Mouse (Mus musculus): ENCODE results near the gene Mcf2. TPM values are rescaled to one million over a fixed set of nuclear protein-coding genes. Genes with fewer than 3 reads are reported as not detected.

The Mcf2 gene
- total RNA-seq (2018; cell fraction: chromatin; rRNA removed), result not detected
- under 1 TPM in 1 of 26 experiments, not detected in 25; 0.04 TPM for total RNA-seq (2018; cell fraction: cytosol; rRNA removed)
- total RNA-seq (2018; cell fraction: nucleus; rRNA removed), result not detected
- polyA plus RNA-seq (2018), result not detected in 3 replicates

DNA sequence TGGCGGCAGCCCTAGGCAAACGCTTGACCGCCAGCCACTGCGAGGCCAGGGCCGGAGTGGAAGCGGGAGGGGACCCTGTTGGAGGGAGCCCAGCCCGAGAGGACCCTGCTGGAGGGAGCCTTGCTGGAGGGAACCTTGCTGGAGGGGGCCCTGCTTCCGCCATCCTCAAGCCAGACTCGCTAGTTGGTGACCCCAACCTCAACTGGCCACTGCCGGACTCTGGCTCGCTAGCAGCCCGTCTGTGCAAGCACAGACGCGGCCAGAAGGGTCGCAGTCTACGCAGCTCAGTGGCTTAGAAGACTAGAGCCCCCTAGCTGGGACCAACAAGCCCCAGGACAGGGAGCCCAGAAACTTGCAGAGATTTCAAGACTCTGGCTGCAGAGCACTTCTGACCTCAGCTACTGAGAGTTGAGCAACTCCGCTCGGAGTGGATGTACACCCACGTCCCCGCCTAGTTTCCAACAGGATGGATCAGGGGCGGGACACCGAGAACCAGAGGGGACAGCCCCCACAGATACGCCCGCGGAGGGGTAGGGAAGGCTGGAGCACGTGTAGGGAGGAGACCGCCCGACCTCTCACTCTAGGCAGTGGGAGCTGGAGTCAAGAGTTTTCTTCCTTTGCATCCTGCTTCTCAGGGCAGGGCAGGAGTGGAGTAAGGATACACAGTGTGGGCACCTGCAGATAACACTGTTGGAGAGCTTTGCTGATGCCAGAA is at the start of gene Mcf2:
Mcf2 (minus strand) TSS at position 346 of the 715 bp plus-strand sequence.
- Histone ChIP-seq H3K27ac (no peak within 1 kb of the TSS), H3K79me2 (ENCODE audit: inconsistent target) (no peaks in the 10 kb centered on the region), H3K36me3 (ENCODE audit: inconsistent target) (no peaks in the 10 kb centered on the region), H3K4me3 (ENCODE audit: inconsistent target) (no peak within 1 kb of the TSS)
- WGBS (ENCODE audit: missing documents), result 15% methylated on average over 22 of the region's 28 CpGs

DNA sequence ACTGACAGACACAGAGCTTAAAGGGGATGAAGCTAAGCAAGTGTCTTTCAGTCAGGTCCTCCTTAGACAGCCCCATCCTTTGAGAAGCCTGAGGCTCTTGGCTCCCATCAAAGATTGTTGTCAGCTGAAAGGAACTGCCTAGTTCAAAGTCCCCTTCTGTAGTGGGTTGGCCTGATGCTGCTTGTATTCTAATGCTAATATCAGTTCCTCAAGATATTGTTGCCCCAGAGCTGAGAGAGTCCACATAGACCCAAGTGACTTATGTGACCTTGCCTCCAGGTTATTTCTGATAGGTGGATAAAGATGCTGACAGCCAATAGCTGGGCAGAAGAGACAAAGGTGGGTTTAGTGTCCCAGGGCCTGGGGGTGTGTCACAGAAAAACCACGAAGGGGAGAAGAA is 8.8 kb upstream of the Mcf2 start:
- WGBS (ENCODE audit: missing documents), result 57% methylated on average over 1 of the region's 1 CpGs
- H3K79me2 ChIP-seq (ENCODE audit: inconsistent target), result no peaks in the 10 kb centered on the region
- H3K27ac ChIP-seq, result no peak overlapping the region
- H3K36me3 ChIP-seq (ENCODE audit: inconsistent target), result no peaks in the 10 kb centered on the region
- no peak overlapping the region for H3K4me3 ChIP-seq (ENCODE audit: inconsistent target)

DNA sequence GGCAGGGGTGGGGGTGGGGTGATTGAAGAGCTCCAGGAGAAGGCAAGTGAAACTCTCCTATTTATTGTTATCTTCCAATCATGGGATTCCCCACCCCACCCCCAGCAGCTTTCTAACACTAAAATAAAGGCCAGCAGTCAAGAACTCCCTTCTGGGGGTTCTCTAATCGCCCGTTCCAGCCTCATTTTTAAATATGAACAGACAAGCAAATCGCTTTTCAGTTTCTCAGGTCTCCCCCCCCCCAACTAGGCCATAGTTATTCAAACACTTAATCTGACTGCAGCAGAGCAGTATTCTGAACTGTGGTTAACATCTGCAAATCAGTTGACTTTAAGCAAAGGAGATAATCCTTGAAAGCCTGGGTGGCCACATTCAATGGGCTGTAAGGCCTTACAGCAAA is 3.7 kb upstream of the Mcf2 start:
- 81% methylated on average over 3 of the region's 3 CpGs for WGBS (ENCODE audit: missing documents)
- Histone ChIP-seq H3K4me3 (ENCODE audit: inconsistent target) (no peak overlapping the region), H3K36me3 (ENCODE audit: inconsistent target) (no peaks in the 10 kb centered on the region), H3K27ac (no peak overlapping the region), H3K79me2 (ENCODE audit: inconsistent target) (no peaks in the 10 kb centered on the region)

DNA sequence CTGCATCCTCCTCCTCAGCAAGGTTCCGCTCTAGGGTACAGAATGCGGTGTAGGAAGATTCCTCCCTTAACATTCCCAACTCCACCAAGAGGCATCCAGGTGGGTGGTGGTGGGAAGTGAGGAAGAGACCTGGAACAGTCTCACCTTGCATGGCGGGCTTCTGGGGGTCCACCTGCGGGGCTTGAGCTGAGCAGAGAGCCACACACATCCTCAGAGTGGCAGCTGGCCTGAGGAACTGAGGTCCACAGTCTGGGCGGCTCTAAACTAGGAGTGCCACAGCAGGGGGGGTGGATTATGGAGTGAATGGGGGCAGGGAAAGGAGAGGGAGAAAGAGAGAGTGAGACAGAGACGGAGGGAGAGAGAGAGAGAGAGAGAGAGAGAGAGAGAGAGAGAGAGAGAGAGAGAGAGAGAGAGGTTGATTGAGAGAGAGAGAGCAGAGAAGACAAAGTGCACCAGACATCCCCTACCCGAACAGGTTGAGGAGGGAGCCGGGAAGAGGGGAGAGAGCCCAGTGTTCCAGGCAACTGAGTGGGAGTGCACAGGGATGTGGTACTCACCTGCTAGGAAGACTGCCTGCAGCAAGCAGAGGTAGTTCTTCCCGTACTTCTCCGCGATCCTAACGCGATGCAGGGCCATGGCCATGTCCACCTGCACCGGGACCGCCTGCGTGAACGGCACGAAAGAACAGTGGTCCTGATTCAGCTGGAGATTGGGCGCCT is 705 bp downstream of the Mcf2 start:
- 15% methylated on average over 17 of the region's 19 CpGs for WGBS (ENCODE audit: missing documents)
- no peaks in the 10 kb centered on the region for H3K36me3 ChIP-seq (ENCODE audit: inconsistent target)
- no peak overlapping the region for H3K4me3 ChIP-seq (ENCODE audit: inconsistent target)
- no peaks in the 10 kb centered on the region for H3K79me2 ChIP-seq (ENCODE audit: inconsistent target)
- H3K27ac ChIP-seq, result no peak overlapping the region

DNA sequence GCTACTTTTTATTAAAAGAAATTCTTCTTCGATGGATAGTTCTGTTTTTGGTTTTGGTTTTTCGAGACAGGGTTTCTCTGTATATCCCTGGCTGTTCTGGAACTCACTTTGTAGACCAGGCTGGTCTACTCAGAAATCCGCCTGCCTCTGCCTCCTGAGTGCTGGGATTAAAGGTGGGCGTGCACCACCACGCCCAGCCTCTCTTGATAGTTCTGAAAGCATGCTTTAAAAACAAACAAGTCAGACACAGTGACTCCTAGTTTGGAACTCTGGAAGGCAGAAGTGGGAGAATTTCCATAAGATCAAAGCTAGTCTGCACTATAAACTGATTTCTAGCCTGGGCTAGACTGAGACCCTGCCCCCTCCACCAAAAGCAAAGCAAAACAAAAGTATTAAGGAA is 8.8 kb downstream of the Mcf2 start:
- H3K4me3 ChIP-seq (ENCODE audit: inconsistent target), result no peak overlapping the region
- no peaks in the 10 kb centered on the region for H3K36me3 ChIP-seq (ENCODE audit: inconsistent target)
- no peak overlapping the region for H3K27ac ChIP-seq
- no peaks in the 10 kb centered on the region for H3K79me2 ChIP-seq (ENCODE audit: inconsistent target)
- 88% methylated on average over 5 of the region's 5 CpGs for WGBS (ENCODE audit: missing documents)

DNA sequence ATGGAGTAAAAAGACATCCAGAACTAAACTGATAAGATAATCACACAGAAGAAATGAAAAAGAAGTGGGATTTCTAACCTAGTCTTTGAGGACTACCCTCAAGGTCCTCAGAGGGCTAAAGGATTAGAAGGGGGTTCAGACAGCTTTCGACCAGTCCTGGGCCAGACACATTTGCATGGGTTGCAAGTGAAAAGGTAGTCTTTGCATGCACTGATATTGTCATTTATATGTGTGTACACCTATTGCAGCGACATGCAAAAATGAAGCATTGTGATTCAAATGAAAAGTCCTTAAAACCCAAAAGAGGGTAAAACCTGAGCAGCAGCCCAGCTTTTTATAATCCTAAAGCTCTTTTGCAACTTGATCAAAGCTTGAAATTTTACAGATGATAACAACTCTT is 9.4 kb downstream of the Mcf2 start:
- H3K4me3 ChIP-seq (ENCODE audit: inconsistent target), result no peak overlapping the region
- 100% methylated on average over 2 of the region's 2 CpGs for WGBS (ENCODE audit: missing documents)
- no peaks in the 10 kb centered on the region for H3K36me3 ChIP-seq (ENCODE audit: inconsistent target)
- H3K79me2 ChIP-seq (ENCODE audit: inconsistent target), result no peaks in the 10 kb centered on the region
- no peak overlapping the region for H3K27ac ChIP-seq

DNA sequence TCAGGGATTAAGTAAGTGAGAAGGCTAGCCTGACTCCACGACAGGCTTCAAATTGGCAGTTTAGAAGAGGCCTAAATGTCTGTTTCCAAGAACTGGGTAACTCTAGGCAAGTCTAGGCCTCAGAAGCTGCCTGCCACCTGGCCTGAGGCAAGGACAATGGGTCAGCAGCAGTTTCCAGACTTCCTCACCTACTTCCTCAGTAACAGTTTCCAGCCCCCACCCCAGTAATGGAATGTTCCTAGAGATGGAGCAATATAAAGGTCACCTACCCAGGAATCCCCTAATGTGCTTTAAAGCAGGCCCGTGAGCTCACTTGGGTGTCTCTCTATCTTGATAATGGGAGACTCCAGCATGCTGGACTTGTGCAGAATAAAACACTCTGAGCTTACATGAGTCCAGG is 10.1 kb downstream of the Mcf2 start:
- WGBS (ENCODE audit: missing documents), result 79% methylated on average over 2 of the region's 2 CpGs
- H3K36me3 ChIP-seq (ENCODE audit: inconsistent target), result no peaks in the 10 kb centered on the region
- H3K79me2 ChIP-seq (ENCODE audit: inconsistent target), result no peaks in the 10 kb centered on the region
- no peak overlapping the region for H3K4me3 ChIP-seq (ENCODE audit: inconsistent target)
- H3K27ac ChIP-seq, result no peak overlapping the region

DNA sequence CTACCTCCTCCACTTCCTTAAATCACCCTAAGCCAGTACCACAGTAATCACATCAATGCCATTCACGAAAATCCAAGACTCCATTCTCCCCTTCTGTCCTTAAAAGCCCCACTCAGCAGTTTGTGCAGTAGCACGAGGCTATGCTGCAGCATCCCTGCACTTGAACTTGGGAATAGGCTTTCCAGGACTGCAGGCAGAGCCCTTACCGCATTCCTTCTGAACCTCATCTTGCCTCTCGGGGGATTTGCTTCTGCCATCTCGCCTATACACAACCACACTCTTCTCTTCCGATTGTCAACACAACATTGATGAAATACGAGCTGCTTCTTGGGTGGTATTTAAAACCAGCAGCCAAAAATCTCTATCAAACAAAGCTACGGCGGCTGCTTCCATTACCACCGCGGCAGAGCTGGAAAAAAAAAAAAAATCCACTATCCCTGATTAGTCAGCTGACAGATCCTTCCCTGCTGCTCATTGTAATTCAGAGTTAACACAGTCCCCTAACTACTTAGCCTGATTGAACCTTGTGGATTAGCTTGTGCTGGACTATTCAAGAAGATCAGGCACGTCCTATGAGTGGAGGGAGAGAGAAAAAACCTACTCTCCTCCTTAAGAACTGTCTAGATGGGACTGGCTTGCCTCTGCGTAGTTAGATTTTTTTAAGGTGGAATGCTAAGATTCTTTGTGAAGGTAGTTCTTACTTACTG is 31.5 kb downstream of the Mcf2 start:
- Histone ChIP-seq H3K27ac (no peak overlapping the region), H3K79me2 (ENCODE audit: inconsistent target) (no peaks in the 10 kb centered on the region), H3K36me3 (ENCODE audit: inconsistent target) (no peaks in the 10 kb centered on the region), H3K4me3 (ENCODE audit: inconsistent target) (no peak overlapping the region)
- WGBS (ENCODE audit: missing documents), result 45% methylated on average over 13 of the region's 13 CpGs

DNA sequence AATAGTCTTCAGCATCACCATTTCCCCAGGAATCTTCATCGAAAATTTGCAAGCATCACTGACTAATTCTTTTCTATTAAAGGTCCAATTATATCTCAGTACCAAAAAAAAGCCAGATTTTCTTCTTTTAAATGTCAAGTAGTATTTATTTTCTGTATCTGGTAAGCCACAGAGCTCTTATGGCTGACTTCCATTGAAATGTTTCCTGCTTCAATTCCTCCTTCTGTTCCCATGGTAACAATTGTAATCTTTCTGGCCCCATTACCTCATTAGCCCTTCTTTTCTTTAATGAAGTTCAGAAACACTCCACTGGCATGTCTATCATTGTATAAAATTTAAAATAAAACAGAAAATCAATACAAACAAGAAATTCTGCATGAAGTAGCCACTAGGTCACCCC is 103.5 kb downstream of the Mcf2 start:
- Histone ChIP-seq H3K36me3 (ENCODE audit: inconsistent target) (no peaks in the 10 kb centered on the region), H3K79me2 (ENCODE audit: inconsistent target) (no peaks in the 10 kb centered on the region), H3K27ac (no peak overlapping the region), H3K4me3 (ENCODE audit: inconsistent target) (no peak overlapping the region)
- WGBS (ENCODE audit: missing documents), result 92% methylated on average over 1 of the region's 1 CpGs

DNA sequence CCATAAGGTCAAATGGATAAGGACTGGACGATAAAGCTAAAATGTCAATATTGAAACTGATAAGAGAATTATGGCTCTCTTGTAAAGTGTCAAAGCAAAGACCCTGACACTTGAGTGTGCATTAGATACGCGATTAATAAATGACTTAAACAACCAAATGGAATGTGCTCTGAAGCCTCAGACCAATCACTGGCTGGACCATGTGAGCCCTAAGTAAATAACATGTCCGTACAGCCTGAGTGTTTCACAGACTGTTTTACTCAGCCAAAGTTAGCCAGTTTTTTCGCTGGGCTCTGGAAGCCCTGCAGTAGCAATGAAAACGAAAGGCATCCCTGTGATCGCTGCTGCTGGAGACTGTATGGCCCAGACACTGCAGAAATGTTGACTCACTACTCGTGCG is 123.7 kb downstream of the Mcf2 start:
- H3K79me2 ChIP-seq (ENCODE audit: inconsistent target), result no peaks in the 10 kb centered on the region
- 97% methylated on average over 9 of the region's 9 CpGs for WGBS (ENCODE audit: missing documents)
- H3K4me3 ChIP-seq (ENCODE audit: inconsistent target), result no peak overlapping the region
- no peak overlapping the region for H3K27ac ChIP-seq
- no peaks in the 10 kb centered on the region for H3K36me3 ChIP-seq (ENCODE audit: inconsistent target)

DNA sequence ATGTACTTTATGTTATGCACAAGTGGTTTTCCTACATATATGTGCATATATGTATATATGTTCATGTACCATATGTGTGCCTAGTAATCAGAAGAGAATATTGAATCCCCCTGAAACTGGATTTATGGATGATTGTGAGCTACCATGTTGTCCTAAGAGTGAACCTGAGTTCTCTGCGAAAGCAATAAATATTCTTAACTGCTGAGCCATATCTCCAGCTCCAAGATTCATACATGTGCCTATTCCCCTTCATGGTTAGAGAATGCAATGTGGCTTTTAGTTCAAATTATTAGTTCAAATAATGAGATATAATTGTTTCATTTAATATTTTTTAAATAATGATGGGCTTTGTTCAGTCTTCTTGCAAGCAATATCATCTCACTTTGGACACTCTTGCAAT is 124.1 kb downstream of the Mcf2 start:
- Histone ChIP-seq H3K79me2 (ENCODE audit: inconsistent target) (no peaks in the 10 kb centered on the region), H3K27ac (no peak overlapping the region), H3K36me3 (ENCODE audit: inconsistent target) (no peaks in the 10 kb centered on the region), H3K4me3 (ENCODE audit: inconsistent target) (no peak overlapping the region)
- 86% methylated on average over 1 of the region's 1 CpGs for WGBS (ENCODE audit: missing documents)

DNA sequence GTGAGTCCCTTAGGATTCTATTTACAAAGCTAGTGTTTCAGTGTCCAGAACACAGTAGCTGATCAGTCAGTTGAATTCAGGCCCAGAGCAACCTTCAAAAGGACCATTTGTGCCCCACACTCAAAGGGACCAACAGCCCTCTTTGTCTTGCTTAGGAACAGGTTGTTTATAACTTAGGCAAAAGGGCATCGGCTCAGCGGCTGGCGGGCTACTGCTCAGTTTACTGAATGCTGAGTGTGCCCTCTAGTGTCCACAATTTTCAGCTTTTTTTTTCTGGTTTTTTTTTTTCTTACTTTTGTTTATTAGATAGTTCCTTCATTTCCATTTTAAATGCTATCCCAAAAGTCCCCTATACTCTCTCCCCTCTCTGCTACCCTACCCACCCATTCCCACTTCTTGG is 152.2 kb downstream of the Mcf2 start:
- H3K4me3 ChIP-seq (ENCODE audit: inconsistent target), result no peak overlapping the region
- no peak overlapping the region for H3K27ac ChIP-seq
- H3K36me3 ChIP-seq (ENCODE audit: inconsistent target), result no peaks in the 10 kb centered on the region
- no peaks in the 10 kb centered on the region for H3K79me2 ChIP-seq (ENCODE audit: inconsistent target)
- 8% methylated on average over 3 of the region's 3 CpGs for WGBS (ENCODE audit: missing documents)

DNA sequence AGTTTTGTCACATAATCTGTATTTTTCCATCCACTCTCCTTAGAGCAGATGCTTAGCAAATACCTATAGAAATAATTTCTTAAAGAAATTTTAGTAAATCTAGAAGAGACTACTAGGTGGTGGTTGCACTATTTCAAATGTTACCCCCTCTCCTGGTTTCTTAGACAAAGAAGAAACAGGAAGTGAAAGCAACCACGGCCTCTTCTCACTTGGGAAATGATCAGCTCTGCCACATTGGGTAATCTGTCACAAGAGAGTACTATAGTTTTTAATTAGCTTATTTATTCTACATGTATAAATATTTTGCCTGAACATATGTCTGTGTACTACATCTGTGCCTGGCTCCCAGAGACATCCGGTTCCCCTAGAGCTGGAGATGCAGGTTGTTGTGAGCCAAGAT is 157.3 kb downstream of the Mcf2 start:
- no peaks in the 10 kb centered on the region for H3K36me3 ChIP-seq (ENCODE audit: inconsistent target)
- H3K4me3 ChIP-seq (ENCODE audit: inconsistent target), result no peak overlapping the region
- 75% methylated on average over 1 of the region's 2 CpGs for WGBS (ENCODE audit: missing documents)
- no peaks in the 10 kb centered on the region for H3K79me2 ChIP-seq (ENCODE audit: inconsistent target)
- no peak overlapping the region for H3K27ac ChIP-seq

DNA sequence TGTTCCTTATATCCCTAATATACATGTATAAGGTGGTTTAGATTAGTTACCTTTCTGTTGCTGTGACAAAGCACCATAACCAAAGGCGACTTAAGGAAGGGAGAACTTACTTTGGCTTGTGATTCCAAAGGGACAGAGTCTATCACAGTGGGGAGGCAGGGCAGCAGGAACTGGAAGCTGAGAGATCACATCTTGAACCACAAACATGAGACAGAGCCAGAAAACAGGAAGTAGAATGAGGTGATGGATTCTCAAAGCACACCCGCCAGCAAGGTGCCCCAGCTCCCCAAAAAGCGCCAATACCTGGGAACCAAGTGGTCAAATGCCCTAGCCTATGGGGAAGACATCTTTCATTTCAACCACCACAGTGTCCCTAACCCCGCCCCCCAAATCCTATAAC is 157.9 kb downstream of the Mcf2 start:
- no peaks in the 10 kb centered on the region for H3K79me2 ChIP-seq (ENCODE audit: inconsistent target)
- no peaks in the 10 kb centered on the region for H3K36me3 ChIP-seq (ENCODE audit: inconsistent target)
- no peak overlapping the region for H3K27ac ChIP-seq
- WGBS (ENCODE audit: missing documents), result 80% methylated on average over 4 of the region's 4 CpGs
- H3K4me3 ChIP-seq (ENCODE audit: inconsistent target), result no peak overlapping the region

DNA sequence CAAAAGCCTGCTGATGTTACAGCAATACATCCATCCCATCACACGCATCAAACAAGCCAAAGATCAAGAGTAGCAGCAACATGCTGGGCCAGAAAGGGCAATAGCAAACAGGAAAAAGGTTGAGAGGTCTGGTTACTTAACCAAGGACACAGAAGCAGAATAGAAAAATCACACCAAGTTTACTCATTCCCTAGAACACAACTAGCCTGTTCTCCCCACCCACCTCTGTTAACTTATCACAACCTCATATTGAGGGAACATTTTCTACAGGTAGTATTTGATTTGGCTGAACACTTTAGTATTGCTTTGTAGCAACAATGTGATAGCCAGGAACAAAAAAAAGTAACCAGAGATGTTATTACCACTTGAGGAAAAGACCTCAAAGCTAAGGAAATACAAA is 164.3 kb downstream of the Mcf2 start:
- Histone ChIP-seq H3K36me3 (ENCODE audit: inconsistent target) (no peaks in the 10 kb centered on the region), H3K27ac (no peak overlapping the region), H3K4me3 (ENCODE audit: inconsistent target) (no peak overlapping the region), H3K79me2 (ENCODE audit: inconsistent target) (no peaks in the 10 kb centered on the region)
- 92% methylated on average over 1 of the region's 1 CpGs for WGBS (ENCODE audit: missing documents)
